Mouse (Mus musculus): Measurements from ENCODE around the gene Med21. TPM values are rescaled to one million over a fixed set of nuclear protein-coding genes. Genes with fewer than 3 reads are reported as not detected.
A peak's percentile ranks its signal among the peaks of the same experiment; 100 is the strongest.

The Med21 gene
- polyA plus RNA-seq, 1 experiment from 2014 or later, result 153 TPM

DNA sequence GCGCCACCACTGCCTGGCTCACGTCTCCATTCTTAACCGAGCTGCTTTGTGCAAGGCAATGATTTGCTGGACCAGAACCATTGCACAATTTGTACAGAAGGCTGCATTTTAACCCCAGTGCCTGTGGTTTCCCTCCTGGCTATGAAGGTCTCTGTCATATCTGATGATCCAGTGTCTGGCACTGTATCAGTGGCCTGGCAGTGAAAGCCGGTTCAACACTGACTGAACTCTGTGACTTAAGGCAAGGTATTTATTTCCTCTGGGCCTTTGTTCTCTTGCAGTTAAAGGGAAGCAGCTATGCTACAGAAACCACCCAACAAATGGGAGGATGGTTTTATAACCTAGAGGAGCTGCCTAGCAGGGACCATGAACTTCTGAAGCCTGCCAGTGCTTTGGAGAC lies 11.4 kb upstream of the Med21 start:
- H3K36me3 ChIP-seq (ENCODE audit: insufficient read depth, low read length), result no peaks in the 10 kb centered on the region
- no peaks in the 10 kb centered on the region for H3K9me3 ChIP-seq (replicated peaks; ENCODE audit: low read length)
- no peak overlapping the region for H3K4me2 ChIP-seq (ENCODE audit: low read length)
- TF ChIP-seq CTCF (IDR thresholded peaks at IDR 0.05; ENCODE audit: low read depth), result no peak
- 71% methylated on average over 4 of the region's 4 CpGs for WGBS
- peaks cover 5% of the 10 kb centered on the region; the same call in 1 of the 2 replicates for H3K4me1 ChIP-seq (replicated peaks; ENCODE audit: insufficient read depth, low read length)
- no peak overlapping the region for H3K4me3 ChIP-seq (replicated peaks; ENCODE audit: low read depth, low read length)
- ATAC-seq (replicated peaks; ENCODE audit: low FRiP score, low read depth) (no peak), DNase-seq (ENCODE audit: low spot score) (no peak)
- H3K27ac ChIP-seq, result no peak overlapping the region
- H3K27me3 ChIP-seq (ENCODE audit: insufficient read depth, low read length), result no peaks in the 10 kb centered on the region
- H3K9ac ChIP-seq (ENCODE audit: low read depth, low read length), result no peak overlapping the region

DNA sequence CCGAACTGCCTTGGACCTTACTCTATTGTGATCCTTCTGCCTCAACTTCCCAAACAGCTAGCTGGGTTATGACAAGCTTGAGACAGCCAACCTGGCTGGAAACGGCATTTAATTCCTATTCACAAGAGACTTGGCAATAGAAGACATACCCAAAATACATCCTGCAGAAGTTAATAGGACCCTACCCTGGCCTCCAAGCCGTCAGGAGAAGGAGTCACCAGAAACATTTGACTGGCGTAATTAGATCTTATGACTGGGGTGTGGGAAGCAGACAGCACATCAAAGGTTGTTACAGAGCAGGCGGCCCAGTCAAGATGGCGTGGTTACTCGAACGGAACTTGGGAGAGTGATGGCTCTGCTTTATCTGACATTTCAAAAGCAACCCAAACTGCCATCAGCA lies 10.5 kb upstream of the Med21 start:
- H3K27me3 ChIP-seq (ENCODE audit: insufficient read depth, low read length), result no peaks in the 10 kb centered on the region
- DNase-seq (ENCODE audit: low spot score) (peak; percentile 45), ATAC-seq (replicated peaks; ENCODE audit: low FRiP score, low read depth) (no peak)
- H3K4me1 ChIP-seq (replicated peaks; ENCODE audit: insufficient read depth, low read length), result peaks cover 5% of the 10 kb centered on the region; the same call in 1 of the 2 replicates
- H3K36me3 ChIP-seq (ENCODE audit: insufficient read depth, low read length), result no peaks in the 10 kb centered on the region
- no peak for TF ChIP-seq CTCF (IDR thresholded peaks at IDR 0.05; ENCODE audit: low read depth)
- H3K4me2 ChIP-seq (ENCODE audit: low read length), result no peak overlapping the region
- no peak overlapping the region for H3K27ac ChIP-seq
- WGBS, result 52% methylated on average over 8 of the region's 8 CpGs
- H3K9me3 ChIP-seq (replicated peaks; ENCODE audit: low read length), result no peaks in the 10 kb centered on the region
- H3K4me3 ChIP-seq (replicated peaks; ENCODE audit: low read depth, low read length), result no peak overlapping the region
- H3K9ac ChIP-seq (ENCODE audit: low read depth, low read length), result no peak overlapping the region

DNA sequence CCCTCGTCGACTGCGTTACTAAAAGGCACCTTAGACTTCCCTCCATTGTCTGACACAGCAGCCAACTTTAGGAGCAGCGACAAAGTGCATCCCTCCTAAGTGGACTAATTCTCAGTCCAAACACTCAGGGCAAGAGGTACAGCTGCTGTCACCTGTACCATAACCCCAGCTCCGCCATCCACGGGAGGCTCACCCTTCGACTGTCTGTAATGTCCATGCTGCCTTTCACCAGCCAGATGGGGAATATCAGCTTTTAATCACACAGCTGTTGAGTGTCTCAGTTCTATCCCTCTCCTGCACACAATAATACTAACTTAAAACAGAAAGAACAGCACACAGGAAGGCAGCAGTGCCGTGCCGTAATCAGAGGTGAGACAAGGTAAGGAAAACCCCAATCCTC lies 9.9 kb upstream of the Med21 start:
- Histone ChIP-seq H3K4me1 (replicated peaks; ENCODE audit: insufficient read depth, low read length) (peaks cover 5% of the 10 kb centered on the region; the same call in 1 of the 2 replicates), H3K36me3 (ENCODE audit: insufficient read depth, low read length) (no peaks in the 10 kb centered on the region), H3K4me3 (replicated peaks; ENCODE audit: low read depth, low read length) (no peak overlapping the region), H3K9ac (ENCODE audit: low read depth, low read length) (no peak overlapping the region), H3K27me3 (ENCODE audit: insufficient read depth, low read length) (no peaks in the 10 kb centered on the region), H3K27ac (no peak overlapping the region), H3K9me3 (replicated peaks; ENCODE audit: low read length) (no peaks in the 10 kb centered on the region), H3K4me2 (ENCODE audit: low read length) (no peak overlapping the region)
- no peak for TF ChIP-seq CTCF (IDR thresholded peaks at IDR 0.05; ENCODE audit: low read depth)
- ATAC-seq (replicated peaks; ENCODE audit: low FRiP score, low read depth) (no peak), DNase-seq (ENCODE audit: low spot score) (no peak)
- WGBS, result 47% methylated on average over 9 of the region's 9 CpGs

DNA sequence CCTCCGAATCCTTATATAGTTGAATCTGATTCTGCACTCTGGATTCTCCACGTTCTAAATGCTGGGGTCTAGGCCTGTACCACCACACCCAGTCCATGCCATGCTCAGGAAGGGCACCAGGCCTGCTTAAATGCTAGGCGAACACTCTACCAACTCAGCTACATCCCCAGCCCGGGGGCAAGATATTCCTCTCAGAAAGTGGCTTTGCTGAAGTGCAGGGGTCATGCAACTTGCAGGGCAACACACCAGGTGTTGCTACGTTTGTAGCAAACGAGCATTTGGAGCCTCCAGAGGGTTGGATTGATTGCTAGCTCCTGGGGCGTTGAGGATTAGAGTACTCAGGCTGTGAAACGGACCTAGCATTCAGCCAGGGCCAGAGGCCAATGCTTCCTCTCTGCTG lies 9.2 kb upstream of the Med21 start:
- ATAC-seq (replicated peaks; ENCODE audit: low FRiP score, low read depth) (no peak), DNase-seq (ENCODE audit: low spot score) (no peak)
- Histone ChIP-seq H3K27me3 (ENCODE audit: insufficient read depth, low read length) (no peaks in the 10 kb centered on the region), H3K4me2 (ENCODE audit: low read length) (peak overlapping the region; percentile 86), H3K4me3 (replicated peaks; ENCODE audit: low read depth, low read length) (no peak overlapping the region; the same call in 1 of the 2 replicates), H3K9me3 (replicated peaks; ENCODE audit: low read length) (no peaks in the 10 kb centered on the region), H3K4me1 (replicated peaks; ENCODE audit: insufficient read depth, low read length) (peaks cover 5% of the 10 kb centered on the region; the same call in 1 of the 2 replicates), H3K27ac (no peak overlapping the region), H3K36me3 (ENCODE audit: insufficient read depth, low read length) (no peaks in the 10 kb centered on the region), H3K9ac (ENCODE audit: low read depth, low read length) (no peak overlapping the region)
- TF ChIP-seq CTCF (IDR thresholded peaks at IDR 0.05; ENCODE audit: low read depth), result no peak
- 60% methylated on average over 8 of the region's 8 CpGs for WGBS

DNA sequence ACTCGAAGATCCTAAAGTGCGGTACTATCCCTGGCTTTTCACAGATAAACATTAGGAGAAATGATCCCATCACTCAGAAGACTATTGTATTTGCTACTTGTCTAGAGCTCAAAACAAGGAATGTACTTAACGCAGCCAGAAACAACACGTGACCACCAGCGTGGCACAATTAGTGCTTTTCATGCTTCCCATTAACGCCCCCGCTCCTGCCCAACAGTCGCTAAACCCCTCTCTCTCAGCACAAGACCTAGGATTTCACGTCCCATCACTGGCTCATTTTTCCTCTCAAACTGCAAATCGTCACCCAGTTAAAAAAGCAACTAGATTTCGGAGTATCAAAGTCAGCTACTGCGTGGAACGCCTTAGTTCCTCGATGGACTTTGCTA lies 8.7 kb upstream of the Med21 start:
- 15% methylated on average over 14 of the region's 14 CpGs for WGBS
- H3K36me3 ChIP-seq (ENCODE audit: insufficient read depth, low read length), result no peaks in the 10 kb centered on the region

DNA sequence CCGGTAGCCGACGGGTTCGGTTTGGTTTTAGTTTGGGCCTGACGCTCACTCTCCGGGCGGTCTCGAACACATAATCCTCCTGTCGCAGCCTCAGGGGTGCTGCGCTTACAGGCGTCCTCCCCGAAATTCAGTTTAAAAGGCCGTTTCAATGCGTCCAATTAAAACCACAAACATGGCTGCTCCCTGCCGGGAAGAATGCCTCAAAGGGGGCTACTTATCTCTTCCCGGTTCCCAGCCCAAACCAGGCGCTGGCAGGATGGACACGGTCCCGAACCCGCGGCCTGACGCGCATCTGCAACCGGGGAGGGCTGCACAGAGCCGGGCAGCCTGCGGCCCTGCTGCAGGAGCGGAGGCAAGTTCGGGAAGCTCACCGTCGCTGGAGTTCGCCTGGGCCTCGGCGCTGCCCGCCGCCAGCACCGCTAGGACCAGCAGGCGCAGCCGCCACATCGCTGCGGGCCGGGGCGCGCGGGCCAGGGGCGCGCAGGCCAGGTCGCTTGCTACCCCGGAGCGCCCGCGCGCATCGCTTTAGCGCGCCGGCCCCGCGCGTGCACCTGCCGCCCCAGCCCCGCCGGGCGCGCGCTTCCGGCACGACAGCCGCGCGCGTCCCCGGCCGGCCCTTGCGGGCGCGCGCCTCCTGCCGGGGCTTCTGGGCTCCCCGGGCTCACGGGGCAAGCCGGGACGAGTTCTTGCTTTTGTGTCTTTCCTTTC lies 8.2 kb upstream of the Med21 start:
- WGBS, result under 1% methylated on average over 70 of the region's 82 CpGs
- DNase-seq (ENCODE audit: low spot score) (peak; percentile 93), ATAC-seq (replicated peaks; ENCODE audit: low FRiP score, low read depth) (peak; percentile 93)
- Histone ChIP-seq H3K4me1 (replicated peaks; ENCODE audit: insufficient read depth, low read length) (peaks cover 5% of the 10 kb centered on the region; the same call in 1 of the 2 replicates), H3K36me3 (ENCODE audit: insufficient read depth, low read length) (no peaks in the 10 kb centered on the region), H3K9ac (ENCODE audit: low read depth, low read length) (peak overlapping the region; percentile 86), H3K27me3 (ENCODE audit: insufficient read depth, low read length) (no peaks in the 10 kb centered on the region), H3K4me3 (replicated peaks; ENCODE audit: low read depth, low read length) (peak overlapping the region; percentile 82), H3K9me3 (replicated peaks; ENCODE audit: low read length) (no peaks in the 10 kb centered on the region), H3K27ac (peak overlapping the region; percentile 85), H3K4me2 (ENCODE audit: low read length) (peak overlapping the region; percentile 86)
- peak; percentile 16; the same call in 1 of the 2 replicates for TF ChIP-seq CTCF (IDR thresholded peaks at IDR 0.05; ENCODE audit: low read depth)

More for the DNA sequence above, 8.7 kb upstream of the Med21 start:
- no peak; the same call in 1 of the 2 replicates for ATAC-seq (replicated peaks; ENCODE audit: low FRiP score, low read depth)
- Histone ChIP-seq H3K4me1 (replicated peaks; ENCODE audit: insufficient read depth, low read length) (peaks cover 5% of the 10 kb centered on the region; the same call in 1 of the 2 replicates), H3K9ac (ENCODE audit: low read depth, low read length) (peak overlapping the region; percentile 86), H3K27me3 (ENCODE audit: insufficient read depth, low read length) (no peaks in the 10 kb centered on the region), H3K9me3 (replicated peaks; ENCODE audit: low read length) (no peaks in the 10 kb centered on the region), H3K4me2 (ENCODE audit: low read length) (peak overlapping the region; percentile 86), H3K27ac (peak overlapping the region; percentile 85; the same call in 1 of the 2 replicates), H3K4me3 (replicated peaks; ENCODE audit: low read depth, low read length) (peak overlapping the region; percentile 82)
- DNase-seq (ENCODE audit: low spot score), result peak; percentile 45
- TF ChIP-seq CTCF (IDR thresholded peaks at IDR 0.05; ENCODE audit: low read depth), result no peak
